Mouse (Mus musculus) R1 (cell line): ENCODE data around the gene Dusp13.
A peak's percentile ranks its signal among the peaks of the same experiment; 100 is the strongest.

ENCODE experiments used
- DNase-seq: peaks from one replicate; pipeline ENCODE4 v3.0.0-alpha.2; 2018; ENCODE audit warnings: low read depth, low spot score

The Dusp13 gene

GRCm38 (mm10) chr14:21750881-21751542 is at the start of gene Dusp13:
Gene Dusp13, minus strand, starts transcription at chr14:21751181.
- peak; percentile 84 for DNase-seq

DNA sequence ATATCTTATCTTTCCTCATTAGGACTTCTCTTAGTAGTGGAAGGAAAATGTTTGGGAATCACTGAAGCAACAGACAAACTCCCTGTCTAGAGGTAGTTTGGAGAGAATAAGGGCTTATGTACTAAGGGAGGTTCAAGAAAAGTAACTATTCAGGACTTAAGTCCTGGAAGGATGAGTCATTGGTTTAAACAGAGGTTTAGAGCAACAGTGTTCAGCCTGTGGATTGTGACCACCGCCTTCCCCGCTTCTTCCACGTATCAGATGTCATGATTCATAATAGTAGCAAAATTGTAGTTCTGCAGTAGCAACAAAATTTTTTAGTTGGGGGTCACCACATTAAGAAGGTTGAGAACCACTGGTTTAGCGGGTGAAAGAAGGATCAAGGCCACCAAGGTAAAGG is 49.7 kb upstream of the Dusp13 start:
- no peak for DNase-seq

DNA sequence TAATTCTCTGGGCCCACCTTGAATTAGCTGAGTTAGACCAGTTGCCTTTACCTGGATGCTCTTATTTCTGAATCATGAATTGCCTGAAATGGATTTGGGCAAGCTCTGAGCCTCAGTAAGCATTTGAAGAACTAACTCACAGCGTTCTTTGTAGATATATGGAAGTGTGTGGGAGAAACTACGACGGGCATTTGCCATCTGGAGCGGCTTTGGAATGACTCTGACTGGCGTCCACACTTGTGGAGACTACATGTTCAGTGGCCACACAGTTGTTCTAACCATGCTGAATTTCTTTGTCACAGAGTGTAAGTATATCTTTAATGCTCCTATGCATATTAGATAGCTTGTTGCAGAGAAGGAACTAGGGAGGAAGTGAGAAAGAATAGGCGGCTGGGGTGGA is 41.3 kb upstream of the Dusp13 start:
- no peak for DNase-seq

- DNase-seq: no peak
Observed at GRCm38 (mm10) chr14:21791722-21792121, 40.7 kb upstream of the Dusp13 start.

- DNase-seq: no peak
Observed at GRCm38 (mm10) chr14:21790585-21791251, 39.7 kb upstream of the Dusp13 start.

- DNase-seq: no peak
Observed at GRCm38 (mm10) chr14:21788121-21788520, 37.1 kb upstream of the Dusp13 start.

GRCm38 (mm10) chr14:21787374-21787773 is 36.4 kb upstream of the Dusp13 start:
- DNase-seq: no peak

GRCm38 (mm10) chr14:21786500-21786899 is 35.5 kb upstream of the Dusp13 start:
- no peak for DNase-seq

- no peak for DNase-seq
Observed at GRCm38 (mm10) chr14:21776201-21776600, 25.2 kb upstream of the Dusp13 start.

GRCm38 (mm10) chr14:21773946-21774345 is 23.0 kb upstream of the Dusp13 start:
- no peak for DNase-seq

- no peak for DNase-seq
Observed at GRCm38 (mm10) chr14:21772506-21773281, 21.7 kb upstream of the Dusp13 start.

DNA sequence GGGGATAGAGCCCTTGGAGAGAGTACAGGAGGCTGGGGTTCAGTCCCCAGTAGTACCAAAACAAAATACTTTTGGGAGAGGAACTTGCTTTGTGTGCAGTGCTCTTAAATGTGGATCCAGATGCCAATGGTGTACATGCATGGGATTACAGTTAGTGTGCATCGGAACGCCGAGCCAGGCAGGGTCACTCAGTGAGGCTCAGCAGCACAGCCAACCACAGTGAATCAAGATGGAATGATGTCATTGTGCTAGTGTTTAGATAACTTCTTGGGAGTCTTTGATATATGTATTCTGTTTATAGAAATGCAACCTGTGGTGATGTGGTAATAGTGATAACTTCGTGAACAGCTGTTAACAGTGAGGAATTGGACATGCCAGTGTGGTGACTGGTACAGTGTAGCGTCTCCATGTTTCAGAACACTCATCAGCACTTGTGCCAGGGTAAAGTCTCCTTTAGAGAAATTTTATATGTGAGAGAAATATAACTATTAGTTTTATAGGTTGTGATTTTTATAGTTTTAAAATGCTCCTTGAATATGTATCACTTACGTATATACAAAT is 15.5 kb upstream of the Dusp13 start:
- DNase-seq: no peak

DNA sequence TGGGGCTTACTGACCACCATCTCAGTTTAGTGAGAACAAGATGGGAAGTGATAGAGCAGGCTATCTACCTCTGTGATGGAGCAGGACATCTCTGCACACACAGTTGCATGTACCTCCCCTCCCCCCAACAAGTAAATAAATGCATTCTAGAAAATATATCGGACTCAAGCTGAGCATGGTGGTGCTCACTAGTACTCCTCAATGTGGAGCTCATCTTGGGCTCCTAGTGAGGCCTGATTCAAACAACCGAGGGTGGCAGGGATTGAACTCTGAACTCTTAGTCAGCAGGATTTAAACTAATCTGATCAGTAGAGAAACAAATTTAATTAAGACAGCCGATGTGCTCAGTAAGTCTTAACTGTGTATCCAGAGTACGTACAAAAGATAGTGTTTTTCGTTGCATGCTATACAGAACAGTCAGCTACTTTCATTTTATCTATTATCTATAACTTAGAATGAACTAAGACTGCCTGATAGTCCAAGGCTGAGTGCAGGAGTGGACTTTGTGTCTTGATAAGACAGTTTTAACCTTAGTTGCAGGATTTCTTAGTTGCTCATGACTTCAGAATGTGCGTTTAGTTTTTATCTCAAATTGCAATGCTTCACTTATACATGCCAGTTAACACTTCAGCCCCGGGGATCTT is 14.9 kb upstream of the Dusp13 start:
- no peak for DNase-seq

- peak; percentile 17 for DNase-seq
Observed at GRCm38 (mm10) chr14:21764646-21765045, 13.7 kb upstream of the Dusp13 start.

GRCm38 (mm10) chr14:21763736-21764135 is 12.8 kb upstream of the Dusp13 start:
- no peak for DNase-seq

DNA sequence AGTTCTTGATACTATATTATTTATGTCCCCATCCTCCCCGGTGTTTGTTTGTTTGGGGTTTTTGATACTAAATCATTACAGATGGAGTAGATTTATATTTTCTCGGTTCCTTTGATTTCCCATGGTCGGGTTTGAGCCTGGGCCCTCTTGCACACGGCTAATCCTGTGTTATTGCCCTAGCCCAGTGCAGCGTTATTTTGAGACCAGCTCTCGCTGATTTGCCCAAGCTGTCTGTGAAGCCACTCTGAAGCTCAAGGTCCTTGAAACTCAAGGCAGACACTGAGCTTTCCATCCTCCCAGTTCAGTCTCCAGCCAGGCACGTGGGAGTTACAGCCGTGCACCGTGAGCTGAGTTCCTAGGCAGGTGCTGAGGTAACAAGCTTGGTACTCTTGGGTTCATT is 10.6 kb upstream of the Dusp13 start:
- no peak for DNase-seq

GRCm38 (mm10) chr14:21753367-21753766 is 2.4 kb upstream of the Dusp13 start:
- no peak for DNase-seq

GRCm38 (mm10) chr14:21752411-21752810 is 1.4 kb upstream of the Dusp13 start:
- DNase-seq: no peak

GRCm38 (mm10) chr14:21750008-21750880 is 737 bp downstream of the Dusp13 start, which contains the start of gene Samd8:
Gene Samd8, plus strand, starts transcription at chr14:21750531.
- DNase-seq: peak; percentile 80

DNA sequence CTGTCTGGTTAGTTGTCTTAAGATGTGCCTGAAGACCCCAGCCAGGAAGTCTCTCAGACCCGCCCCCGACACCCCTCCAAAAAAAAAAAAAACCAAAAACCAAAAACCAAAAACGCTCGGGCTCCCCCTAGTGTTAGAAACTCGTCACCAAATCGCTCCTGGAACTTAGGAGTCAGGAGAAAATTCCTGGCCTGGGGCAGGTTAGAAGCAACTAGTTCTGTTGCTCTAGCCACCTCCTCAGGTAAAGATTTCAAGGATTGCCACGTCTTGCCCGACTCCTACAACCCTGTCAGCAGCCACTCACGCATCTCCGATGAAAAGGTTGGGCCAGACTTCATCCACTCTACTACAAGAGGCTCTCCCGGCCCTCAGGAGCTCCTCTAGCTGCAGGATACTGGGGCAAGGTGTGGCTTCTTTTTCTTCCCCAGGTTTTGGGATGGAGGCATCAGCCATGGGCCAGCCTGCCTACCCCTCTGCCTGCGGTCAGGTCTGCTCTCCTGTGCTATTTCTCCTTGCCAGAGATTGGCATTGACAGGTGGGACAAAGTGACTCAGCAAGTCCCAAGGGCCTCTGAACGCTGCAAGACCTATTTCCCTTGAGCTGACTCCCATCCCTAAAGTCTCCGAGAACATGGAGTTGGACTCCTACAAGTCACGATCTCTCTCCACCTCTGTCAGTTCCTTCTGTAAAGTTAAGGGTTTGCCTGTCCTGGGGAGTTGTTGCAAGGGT is 2.7 kb downstream of the Dusp13 start:
- DNase-seq: peak; percentile 77
